Mouse (Mus musculus): ENCODE results near the gene Lmbrd2.

The Lmbrd2 gene

GRCm38 (mm10) chr15:9140252-9140680, at the start of gene Lmbrd2:
Gene Lmbrd2 (plus strand): TSS chr15:9140550.
- DNase-seq (ENCODE audit: low read depth, low spot score) = peak; percentile 99

GRCm38 (mm10) chr15:9090662-9091061, 49.7 kb upstream of the Lmbrd2 start:
- DNase-seq (ENCODE audit: low read depth, low spot score) = no peak

- DNase-seq (ENCODE audit: low read depth, low spot score) = no peak
These were observed 46.6 kb upstream of the Lmbrd2 start for GRCm38 (mm10) chr15:9093598-9094365.

GRCm38 (mm10) chr15:9094366-9094750, 46.0 kb upstream of the Lmbrd2 start:
- DNase-seq (ENCODE audit: low read depth, low spot score) = no peak

GRCm38 (mm10) chr15:9096865-9097264, 43.5 kb upstream of the Lmbrd2 start:
- DNase-seq (ENCODE audit: low read depth, low spot score) = no peak

GRCm38 (mm10) chr15:9100446-9101077, 39.8 kb upstream of the Lmbrd2 start:
- no peak for DNase-seq (ENCODE audit: low read depth, low spot score)

- no peak for DNase-seq (ENCODE audit: low read depth, low spot score)
These were observed 33.9 kb upstream of the Lmbrd2 start for GRCm38 (mm10) chr15:9106303-9107074.

- DNase-seq (ENCODE audit: low read depth, low spot score) = no peak
These were observed 29.6 kb upstream of the Lmbrd2 start for GRCm38 (mm10) chr15:9110526-9111347.

- DNase-seq (ENCODE audit: low read depth, low spot score) = no peak
These were observed 28.7 kb upstream of the Lmbrd2 start for GRCm38 (mm10) chr15:9111648-9112047.

GRCm38 (mm10) chr15:9113556-9113955, 26.8 kb upstream of the Lmbrd2 start:
- DNase-seq (ENCODE audit: low read depth, low spot score) = no peak

GRCm38 (mm10) chr15:9114131-9114530, 26.2 kb upstream of the Lmbrd2 start:
- no peak for DNase-seq (ENCODE audit: low read depth, low spot score)

GRCm38 (mm10) chr15:9114599-9114998, 25.8 kb upstream of the Lmbrd2 start:
- DNase-seq (ENCODE audit: low read depth, low spot score) = no peak

- DNase-seq (ENCODE audit: low read depth, low spot score) = no peak
These were observed 21.5 kb upstream of the Lmbrd2 start for GRCm38 (mm10) chr15:9118852-9119251.

GRCm38 (mm10) chr15:9120081-9120480, 20.3 kb upstream of the Lmbrd2 start:
- peak; percentile 78 for DNase-seq (ENCODE audit: low read depth, low spot score)

GRCm38 (mm10) chr15:9122989-9123388, 17.4 kb upstream of the Lmbrd2 start:
- DNase-seq (ENCODE audit: low read depth, low spot score) = no peak

- no peak for DNase-seq (ENCODE audit: low read depth, low spot score)
These were observed 15.5 kb upstream of the Lmbrd2 start for GRCm38 (mm10) chr15:9124856-9125255.

- DNase-seq (ENCODE audit: low read depth, low spot score) = no peak
These were observed 13.1 kb upstream of the Lmbrd2 start for GRCm38 (mm10) chr15:9127051-9127791.

GRCm38 (mm10) chr15:9130772-9131498, 9.4 kb upstream of the Lmbrd2 start:
- no peak for DNase-seq (ENCODE audit: low read depth, low spot score)

- no peak for DNase-seq (ENCODE audit: low read depth, low spot score)
These were observed 8.9 kb upstream of the Lmbrd2 start for GRCm38 (mm10) chr15:9131499-9131888.
